Mouse (Mus musculus) stomach, postnatal 0 days (tissue): ENCODE measurements at regions not wholly inside any gene's neighbourhood (a gene's known extent, or its start where the extent isn't known, plus 50 kb on each side); places are given as distances from the start of the nearest gene placed in this dataset.
"Not testable (repeated sequence)": the region's sequence is repeated elsewhere in the genome, so short reads cannot be mapped to it uniquely, and the experiment has no call there.

Experiments used
- ATAC-seq: fragments of 200-750 bp; cut with Nextera tagmentation; 2 replicates; pipeline ENCODE4 v1.8.0; 2017; ENCODE audit not compliant: low FRiP score, low TSS enrichment
- DNase-seq: peaks from one replicate; pipeline ENCODE4 v3.0.0-alpha.2; 2016; ENCODE audit warnings: low spot score
- H3K27ac ChIP-seq: fragments of 300-500 bp; sonication (generic); replicated peaks from 2 replicates; pipeline ENCODE4 v1.5.1; 2014; ENCODE audit warnings: mild to moderate bottlenecking, control low read depth
- H3K27me3 ChIP-seq: fragments of 300-500 bp; sonication (generic); 2 replicates; pipeline ENCODE4 v1.6.1; 2014; ENCODE audit warnings: low read length; ENCODE audit not compliant: control insufficient read depth, insufficient read depth
- H3K36me3 ChIP-seq: fragments of 300-500 bp; sonication (generic); 2 replicates; pipeline ENCODE4 v1.6.1; 2014; ENCODE audit warnings: low read length, mixed read lengths; ENCODE audit not compliant: control insufficient read depth, insufficient read depth
- H3K4me1 ChIP-seq: fragments of 300-500 bp; sonication (generic); replicated peaks from 2 replicates; pipeline ENCODE4 v1.6.1; 2014; ENCODE audit warnings: antibody characterized with exemption; ENCODE audit not compliant: control insufficient read depth, insufficient read depth
- H3K4me2 ChIP-seq: fragments of 300-500 bp; sonication (generic); replicated peaks from 2 replicates; pipeline ENCODE4 v1.6.1; 2014; ENCODE audit warnings: low read depth, mild to moderate bottlenecking, control low read depth, moderate library complexity
- H3K4me3 ChIP-seq: fragments of 300-500 bp; sonication (generic); 2 replicates; pipeline ENCODE4 v1.5.1; 2014; ENCODE audit warnings: low read depth, low read length, control low read depth
- H3K9ac ChIP-seq: fragments of 300-500 bp; sonication (generic); 2 replicates; pipeline ENCODE4 v1.6.1; 2014; ENCODE audit warnings: mild to moderate bottlenecking, low read length, control low read depth, mixed read lengths
- H3K9me3 ChIP-seq: fragments of 300-500 bp; sonication (generic); 2 replicates; pipeline ENCODE4 v1.6.1; 2016; ENCODE audit warnings: low read length; ENCODE audit not compliant: control insufficient read depth
- WGBS: fragments of 180-500 bp; shearing (Covaris S2); extraction: QIAGEN DNeasy Blood & Tissue Kit; methylation state at CpG from one replicate; pipeline ENCODE4 v1.1.7; 2014; 5-methylcytosine and 5-hydroxymethylcytosine counted together

DNA sequence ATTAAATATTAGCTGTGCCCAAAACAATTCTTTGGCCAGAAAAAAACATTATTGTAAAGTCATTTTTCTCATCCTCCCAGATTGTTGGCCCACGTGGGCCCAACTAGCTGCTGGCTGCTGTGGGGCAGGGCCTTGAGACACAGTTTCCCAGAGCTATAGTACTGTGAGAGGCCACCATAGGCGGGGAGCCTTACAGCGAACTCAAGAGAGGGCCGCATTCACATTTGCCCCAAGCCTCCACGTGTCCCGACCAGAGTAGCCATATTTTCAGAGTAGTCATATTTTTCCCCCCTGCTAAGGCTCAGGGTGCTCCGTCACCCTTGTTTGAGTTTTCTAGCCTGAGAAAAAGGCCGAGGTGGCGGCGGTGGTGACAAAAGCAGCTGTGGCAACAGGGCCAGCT lies 826.3 kb downstream of the Dad1 start:
- H3K4me3 ChIP-seq, H3K4me1 ChIP-seq, ATAC-seq, H3K27me3 ChIP-seq, H3K4me2 ChIP-seq, H3K9ac ChIP-seq, H3K27ac ChIP-seq, DNase-seq, H3K36me3 ChIP-seq, H3K9me3 ChIP-seq: not testable (repeated sequence)
- WGBS, result 81% methylated on average over 10 of the region's 10 CpGs

DNA sequence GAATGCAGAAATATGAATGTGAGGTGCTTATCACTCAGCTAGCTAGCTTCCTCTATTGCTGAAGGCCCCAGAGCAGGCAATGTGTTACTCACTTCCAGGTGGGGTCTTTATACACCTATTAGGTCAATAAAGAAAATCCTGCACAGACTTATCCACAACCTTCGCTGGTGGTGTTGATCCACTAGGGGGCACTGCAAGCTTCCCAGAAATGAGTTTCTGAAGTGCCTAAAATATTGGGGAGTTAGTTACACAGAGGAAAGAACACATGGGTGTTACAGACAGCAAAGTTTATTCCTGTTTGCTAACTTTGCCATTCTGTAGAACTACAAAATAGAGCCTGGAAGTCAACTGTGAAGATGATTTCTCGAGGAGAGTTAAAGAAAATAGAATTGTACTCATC lies 836.9 kb downstream of the Dad1 start:
- not testable (repeated sequence) for DNase-seq, H3K27ac ChIP-seq, H3K36me3 ChIP-seq, H3K9me3 ChIP-seq, H3K27me3 ChIP-seq, ATAC-seq, H3K4me3 ChIP-seq, H3K4me1 ChIP-seq, H3K4me2 ChIP-seq, H3K9ac ChIP-seq
- WGBS, result no CpG with 5 or more reads among the region's 2 CpGs

DNA sequence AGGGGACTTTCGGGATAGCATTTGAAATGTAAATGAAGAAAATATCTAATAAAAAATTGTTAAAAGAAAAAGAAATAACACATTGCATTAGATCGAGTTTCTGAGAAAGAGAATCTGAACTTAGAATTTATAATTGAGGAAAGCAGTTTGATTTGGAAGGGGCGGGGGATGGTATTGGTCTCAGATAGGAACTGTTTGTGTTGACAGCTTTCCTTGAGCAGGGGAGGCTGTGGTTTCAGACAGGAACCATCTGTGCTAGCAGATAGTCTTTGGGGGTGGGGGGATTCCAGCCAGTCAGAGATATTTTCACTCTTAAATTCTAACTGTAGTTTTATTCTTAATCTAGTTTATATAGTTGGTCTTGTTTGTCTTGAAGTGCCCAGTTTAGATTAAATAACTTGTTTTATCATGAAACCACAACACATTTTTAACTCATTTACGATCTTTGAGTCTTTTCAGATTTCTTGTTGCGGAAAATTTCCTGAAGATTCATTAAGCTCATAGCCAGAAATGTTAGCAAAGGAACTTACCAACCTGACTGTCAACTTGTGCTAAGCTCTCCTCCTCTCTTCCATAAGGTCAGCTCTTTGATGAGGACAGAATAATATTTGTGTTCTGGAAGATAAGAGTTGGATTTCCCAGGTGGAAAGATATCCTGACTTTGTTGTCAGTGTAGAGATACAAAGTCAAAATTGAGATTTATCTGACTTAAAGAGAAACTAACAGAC lies 846.2 kb downstream of the Dad1 start:
- ATAC-seq, DNase-seq, H3K4me2 ChIP-seq, H3K27ac ChIP-seq, H3K9me3 ChIP-seq, H3K4me3 ChIP-seq, H3K27me3 ChIP-seq, H3K4me1 ChIP-seq, H3K9ac ChIP-seq, H3K36me3 ChIP-seq: not testable (repeated sequence)
- WGBS, result 50% methylated on average over 2 of the region's 5 CpGs

DNA sequence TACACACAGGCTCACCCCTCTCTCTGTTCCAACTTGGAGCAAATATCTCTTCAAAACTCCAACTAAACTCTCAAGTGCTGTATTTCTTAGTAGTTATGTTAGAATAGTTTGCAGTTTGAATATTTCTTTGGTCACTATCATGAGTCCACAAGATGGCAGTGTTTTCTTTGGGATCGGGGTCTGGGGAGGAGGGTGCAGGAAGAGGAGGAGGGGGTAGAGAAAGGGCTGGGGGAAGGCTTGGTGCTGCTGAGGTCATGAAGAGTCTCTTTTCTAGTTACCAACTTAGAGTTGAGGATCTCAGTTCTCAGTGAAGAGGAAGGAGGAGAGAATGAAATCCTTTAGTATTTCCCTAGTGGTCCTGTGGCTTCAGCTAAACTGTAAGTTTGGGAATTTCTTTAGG lies 863.6 kb downstream of the Dad1 start:
- no CpG with 5 or more reads among the region's 1 CpGs for WGBS
- not testable (repeated sequence) for H3K4me2 ChIP-seq, H3K27me3 ChIP-seq, H3K9me3 ChIP-seq, DNase-seq, H3K4me1 ChIP-seq, H3K36me3 ChIP-seq, ATAC-seq, H3K9ac ChIP-seq, H3K27ac ChIP-seq, H3K4me3 ChIP-seq

DNA sequence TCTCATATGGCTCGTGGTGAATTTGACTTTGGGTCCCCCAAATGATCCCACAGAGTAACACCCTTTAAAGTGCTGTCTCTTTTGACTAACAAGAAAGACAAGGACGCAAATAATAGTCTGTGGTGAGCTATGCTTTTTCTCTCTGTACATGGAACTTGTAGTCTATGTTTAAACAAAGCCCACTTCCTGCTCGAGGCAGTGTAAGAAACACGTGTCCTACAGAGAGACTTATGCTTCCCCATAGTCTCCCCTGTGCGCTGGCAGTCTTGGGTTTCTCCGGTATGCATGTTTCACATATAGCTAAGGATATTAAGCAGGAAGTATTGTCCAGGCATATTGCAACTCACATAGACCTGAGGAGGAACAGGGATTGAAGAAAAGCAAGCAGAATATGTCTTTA lies 879.0 kb upstream of the Olfr1507 start:
- H3K4me1 ChIP-seq, H3K27ac ChIP-seq, ATAC-seq, H3K4me2 ChIP-seq, H3K9ac ChIP-seq, DNase-seq, H3K27me3 ChIP-seq, H3K4me3 ChIP-seq, H3K9me3 ChIP-seq, H3K36me3 ChIP-seq: not testable (repeated sequence)
- WGBS, result 74% methylated on average over 5 of the region's 6 CpGs

DNA sequence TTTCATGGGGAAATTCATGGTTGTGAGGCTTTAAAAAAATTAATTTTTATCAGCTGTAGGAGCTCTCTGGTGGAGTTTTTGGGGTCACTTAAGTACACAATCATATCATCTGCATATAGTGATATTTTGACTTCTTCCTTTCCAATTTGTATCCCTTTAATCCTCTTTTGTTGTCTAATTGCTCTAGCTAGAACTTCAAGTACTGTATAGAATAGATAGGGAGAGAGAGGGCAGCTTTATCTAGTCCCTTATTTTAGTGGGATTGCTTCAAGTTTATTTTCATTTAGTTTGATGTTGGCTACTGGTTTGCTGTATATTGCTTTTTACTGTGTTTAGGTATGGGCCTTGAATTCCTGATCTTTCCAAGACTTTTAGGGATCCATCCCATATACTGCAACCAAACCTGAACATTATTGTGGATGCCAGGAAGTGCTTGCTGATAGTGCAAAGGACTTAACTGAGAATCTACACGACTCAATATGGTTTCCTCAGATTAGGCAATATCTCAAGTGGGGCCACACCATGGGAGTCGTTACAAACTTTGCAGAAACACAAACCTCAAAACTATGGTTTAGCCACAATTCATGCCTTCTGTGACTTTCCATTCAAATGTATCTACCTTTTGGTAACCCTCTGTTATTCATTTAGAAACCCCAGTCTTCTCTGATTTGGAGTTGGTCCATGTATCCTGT lies 878.4 kb upstream of the Olfr1507 start:
- not testable (repeated sequence) for H3K4me3 ChIP-seq, H3K9me3 ChIP-seq, H3K27me3 ChIP-seq, ATAC-seq, H3K9ac ChIP-seq, H3K36me3 ChIP-seq, H3K27ac ChIP-seq, H3K4me2 ChIP-seq, DNase-seq, H3K4me1 ChIP-seq
- no CpG with 5 or more reads among the region's 2 CpGs for WGBS
